Mouse (Mus musculus) myocyte (in vitro differentiated cells): ENCODE measurements around the gene Gm20388.

Experiments
- E2F4 ChIP-seq: IDR thresholded peaks from one replicate; pipeline ENCODE4 v1.6.1; 2011; ENCODE audit warnings: mild to moderate bottlenecking, control low read depth, moderate library complexity; ENCODE audit not compliant: insufficient read depth
- POLR2A ChIP-seq: IDR thresholded peaks from one replicate; pipeline ENCODE4 v1.6.1; 2011; ENCODE audit warnings: low read depth, mild to moderate bottlenecking, control low read depth, moderate library complexity; ENCODE audit not compliant: insufficient read length

DNA sequence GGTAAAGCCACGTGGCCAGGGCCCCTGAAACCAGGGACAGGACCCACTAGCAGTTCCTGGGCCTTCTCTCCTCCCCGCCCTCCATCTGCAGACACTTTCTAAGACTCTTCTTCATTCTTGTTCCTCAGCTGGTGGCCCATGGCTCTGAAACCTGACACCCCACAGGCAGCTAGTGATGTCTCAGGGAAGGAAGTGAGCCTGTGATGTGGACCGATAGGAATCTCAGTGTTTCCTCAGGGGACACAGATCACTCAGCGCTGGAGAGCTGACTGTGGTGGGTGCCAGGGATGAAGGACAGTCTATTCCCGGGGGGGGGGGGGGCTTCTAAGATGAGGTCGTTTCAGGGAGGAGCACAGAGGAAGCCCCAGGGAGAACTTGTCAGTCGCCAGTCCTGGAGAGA lies 1318.9 kb downstream of the Gm20388 start:
- TF ChIP-seq POLR2A (no peak), E2F4 (no peak)
